Mouse (Mus musculus) heart, embryonic 15.5 days (tissue): ENCODE results near the gene Hipk1. TPM values are rescaled to one million over a fixed set of nuclear protein-coding genes. Genes with fewer than 3 reads are reported as not detected.
"Not testable (repeated sequence)": the region's sequence is repeated elsewhere in the genome, so short reads cannot be mapped to it uniquely, and the experiment has no call there.

Source experiments
- ATAC-seq: fragments of 200-750 bp; cut with Nextera tagmentation; replicated peaks from 2 replicates; pipeline ENCODE4 v1.8.0; 2017; ENCODE audit warnings: low read depth, moderate TSS enrichment; ENCODE audit not compliant: insufficient number of reproducible peaks, insufficient read depth, low FRiP score
- H3K27ac ChIP-seq: fragments of 300-500 bp; sonication (generic); 2 replicates; pipeline ENCODE4 v1.5.1; 2015; ENCODE audit warnings: mild to moderate bottlenecking, inconsistent platforms
- H3K27me3 ChIP-seq: fragments of 300-500 bp; sonication (generic); 2 replicates; pipeline ENCODE4 v1.6.1; 2015; ENCODE audit warnings: inconsistent platforms
- H3K36me3 ChIP-seq: fragments of 300-500 bp; sonication (generic); 2 replicates; pipeline ENCODE4 v1.6.1; 2015; ENCODE audit warnings: mild to moderate bottlenecking, inconsistent platforms
- H3K4me1 ChIP-seq: fragments of 300-500 bp; sonication (generic); replicated peaks from 2 replicates; pipeline ENCODE4 v1.6.1; 2015; ENCODE audit warnings: inconsistent platforms
- H3K4me2 ChIP-seq: fragments of 300-500 bp; sonication (generic); 2 replicates; pipeline ENCODE4 v1.6.1; 2015; ENCODE audit warnings: inconsistent platforms, mild to moderate bottlenecking, moderate library complexity
- H3K4me3 ChIP-seq: fragments of 300-500 bp; sonication (generic); 2 replicates; pipeline ENCODE4 v1.5.1; 2015; ENCODE audit warnings: mild to moderate bottlenecking, inconsistent platforms
- H3K9ac ChIP-seq: fragments of 300-500 bp; sonication (generic); 2 replicates; pipeline ENCODE4 v1.6.1; 2015; ENCODE audit warnings: mild to moderate bottlenecking, inconsistent platforms
- H3K9me3 ChIP-seq: fragments of 300-500 bp; sonication (generic); replicated peaks from 2 replicates; pipeline ENCODE4 v1.6.1; 2016; ENCODE audit warnings: inconsistent platforms
- WGBS: fragments of 180-500 bp; shearing (Covaris S2); methylation state at CpG from one replicate; pipeline ENCODE4 v1.1.7; 2015; ENCODE audit warnings: mixed read lengths; 5-methylcytosine and 5-hydroxymethylcytosine counted together
- polyA plus RNA-seq: library from polyadenylated mRNA; unstranded; fragments of >200 nt; fragmentation: Nextera tagmentation; extraction: Ambion mirVana; gene quantifications from 2 replicates; pipeline ENCODE4 v1.2.1, GENCODE M21; 2015

The Hipk1 gene
- polyA plus RNA-seq, result 8.9 and 10.6 TPM in 2 replicates

DNA sequence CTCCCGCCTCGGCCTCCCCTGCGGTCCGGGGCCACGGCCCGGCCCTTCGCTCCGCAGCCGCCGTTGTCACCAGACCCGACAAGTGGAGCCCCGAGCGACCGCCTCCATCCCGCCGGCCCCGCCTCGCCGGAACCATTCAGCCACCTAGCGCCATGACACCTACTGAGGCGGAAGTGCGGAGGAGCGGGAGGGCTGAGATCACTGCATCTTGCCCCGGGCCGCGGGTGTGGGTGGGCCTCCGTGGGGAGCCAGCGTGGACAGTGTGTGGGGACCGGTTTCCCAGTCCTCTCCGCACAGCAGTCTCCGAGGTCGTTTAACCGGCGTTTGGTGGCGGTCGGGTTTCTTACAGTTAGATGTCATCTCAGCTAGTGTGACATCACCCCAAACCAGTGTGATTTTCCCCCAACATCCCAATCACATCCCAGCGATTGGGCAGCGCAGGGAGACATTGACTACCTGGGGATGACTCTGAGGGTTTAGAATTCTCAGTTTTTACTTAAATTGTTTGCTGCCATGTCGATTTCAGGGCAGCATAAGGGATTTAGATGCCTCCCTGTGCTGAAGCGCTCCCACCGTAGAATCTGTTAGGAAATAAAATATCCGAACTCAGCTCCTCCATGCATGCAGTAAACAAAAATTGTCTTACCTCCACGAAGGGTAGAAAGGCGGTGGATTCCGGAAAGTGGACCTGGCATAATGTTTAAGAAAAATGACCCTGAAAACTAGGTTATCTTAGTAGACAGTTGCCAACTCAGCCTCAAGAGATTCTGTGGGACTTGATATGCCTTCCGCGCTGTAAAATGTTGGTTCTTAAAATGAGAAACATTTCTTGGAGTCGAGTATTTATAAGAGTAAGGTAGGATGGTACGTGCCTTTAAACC, at the start of gene Hipk1:
Gene Hipk1, minus strand, starts transcription at position 334 of the 881 bp plus-strand sequence.
- peak within 1 kb of the TSS; percentile 95 for H3K4me3 ChIP-seq
- ATAC-seq, result peak; percentile 93
- WGBS, result 9% methylated on average over 49 of the region's 49 CpGs
- no peaks in the 10 kb centered on the region for H3K36me3 ChIP-seq
- no peaks in the 10 kb centered on the region for H3K27me3 ChIP-seq
- peak within 1 kb of the TSS; percentile 73 for H3K4me2 ChIP-seq
- no peaks in the 10 kb centered on the region for H3K9me3 ChIP-seq
- H3K27ac ChIP-seq, result peak within 1 kb of the TSS; percentile 93
- H3K4me1 ChIP-seq, result peaks cover 29% of the 10 kb centered on the region
- peak within 1 kb of the TSS; percentile 98 for H3K9ac ChIP-seq

- H3K4me3 ChIP-seq, H3K4me1 ChIP-seq, H3K4me2 ChIP-seq, H3K27me3 ChIP-seq, H3K27ac ChIP-seq, H3K9ac ChIP-seq, H3K36me3 ChIP-seq, ATAC-seq, H3K9me3 ChIP-seq: not testable (repeated sequence)
- 83% methylated on average over 7 of the region's 7 CpGs for WGBS
Measured at GRCm38 (mm10) chr3:103840946-103841345, 49.6 kb upstream of the Hipk1 start.

DNA sequence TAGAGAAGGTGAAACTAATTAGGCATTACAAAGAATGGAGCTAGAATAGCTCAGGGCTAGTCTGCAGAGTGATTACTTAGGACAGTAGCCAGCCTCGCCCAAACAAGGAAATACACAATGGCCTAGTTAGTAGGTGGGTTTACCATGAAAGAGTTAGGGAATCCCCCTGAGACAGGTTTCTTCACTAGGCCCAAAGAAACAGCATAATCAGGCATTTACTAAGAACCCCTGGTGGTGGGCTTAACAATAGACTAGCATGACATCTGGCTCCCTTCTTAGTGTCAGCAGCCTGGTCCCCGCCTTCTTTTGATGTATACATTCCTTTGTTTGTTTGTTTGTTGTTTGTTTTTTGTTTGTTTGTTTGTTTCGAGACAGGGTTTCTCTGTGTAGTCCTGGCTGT, 48.8 kb upstream of the Hipk1 start:
- H3K9ac ChIP-seq, H3K27ac ChIP-seq, H3K27me3 ChIP-seq, H3K4me1 ChIP-seq, H3K9me3 ChIP-seq, ATAC-seq, H3K4me3 ChIP-seq, H3K36me3 ChIP-seq, H3K4me2 ChIP-seq: not testable (repeated sequence)
- 76% methylated on average over 3 of the region's 3 CpGs for WGBS

- Histone ChIP-seq H3K27ac (no peak overlapping the region), H3K4me2 (no peak overlapping the region), H3K27me3 (no peaks in the 10 kb centered on the region), H3K4me1 (no peaks in the 10 kb centered on the region), H3K4me3 (no peak overlapping the region), H3K9me3 (no peaks in the 10 kb centered on the region), H3K36me3 (no peaks in the 10 kb centered on the region), H3K9ac (no peak overlapping the region)
- ATAC-seq, result no peak
- WGBS, result 85% methylated on average over 6 of the region's 6 CpGs
Measured at GRCm38 (mm10) chr3:103839711-103840110, 48.3 kb upstream of the Hipk1 start.

DNA sequence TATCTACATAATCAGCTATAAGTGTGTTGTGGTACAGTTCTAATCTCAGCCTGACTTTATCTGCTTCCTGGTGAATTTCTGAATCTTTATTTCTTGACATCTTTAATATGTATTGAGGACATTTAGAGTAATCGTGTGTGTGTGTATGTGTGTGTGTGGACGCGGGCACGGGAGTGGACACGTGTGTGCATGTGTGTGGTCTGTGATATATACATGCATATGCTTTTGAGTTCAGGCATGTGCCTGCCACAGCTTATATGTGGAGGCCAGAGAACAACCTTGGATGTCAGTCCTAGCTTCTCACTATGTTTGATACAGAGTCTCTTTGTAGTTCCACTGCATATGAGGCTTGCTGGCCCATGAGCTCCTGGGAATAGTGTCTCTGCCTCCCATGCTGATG, 45.1 kb upstream of the Hipk1 start:
- H3K27me3 ChIP-seq, result no peaks in the 10 kb centered on the region
- no peak overlapping the region for H3K27ac ChIP-seq
- no peaks in the 10 kb centered on the region for H3K36me3 ChIP-seq
- H3K4me2 ChIP-seq, result no peak overlapping the region
- H3K4me1 ChIP-seq, result peaks cover 6% of the 10 kb centered on the region; the same call in 1 of the 2 replicates
- H3K4me3 ChIP-seq, result no peak overlapping the region
- WGBS, result 89% methylated on average over 5 of the region's 5 CpGs
- no peaks in the 10 kb centered on the region for H3K9me3 ChIP-seq
- no peak for ATAC-seq
- no peak overlapping the region for H3K9ac ChIP-seq

GRCm38 (mm10) chr3:103835951-103836310, 44.6 kb upstream of the Hipk1 start:
- no peak overlapping the region for H3K27ac ChIP-seq
- ATAC-seq, result no peak
- peaks cover 10% of the 10 kb centered on the region for H3K4me1 ChIP-seq
- no peaks in the 10 kb centered on the region for H3K36me3 ChIP-seq
- H3K9me3 ChIP-seq, result no peaks in the 10 kb centered on the region
- no peak overlapping the region for H3K9ac ChIP-seq
- no peaks in the 10 kb centered on the region for H3K27me3 ChIP-seq
- WGBS, result 73% methylated on average over 10 of the region's 10 CpGs
- H3K4me3 ChIP-seq, result no peak overlapping the region
- no peak overlapping the region for H3K4me2 ChIP-seq

- no peak overlapping the region for H3K27ac ChIP-seq
- H3K4me1 ChIP-seq, result peaks cover 10% of the 10 kb centered on the region
- no peak overlapping the region for H3K9ac ChIP-seq
- H3K36me3 ChIP-seq, result no peaks in the 10 kb centered on the region
- H3K27me3 ChIP-seq, result no peaks in the 10 kb centered on the region
- ATAC-seq, result no peak
- no peaks in the 10 kb centered on the region for H3K9me3 ChIP-seq
- WGBS, result 75% methylated on average over 6 of the region's 6 CpGs
- no peak overlapping the region for H3K4me3 ChIP-seq
- no peak overlapping the region for H3K4me2 ChIP-seq
Measured at GRCm38 (mm10) chr3:103835272-103835950, 44.0 kb upstream of the Hipk1 start.

- peaks cover 10% of the 10 kb centered on the region for H3K4me1 ChIP-seq
- no peak overlapping the region for H3K4me2 ChIP-seq
- H3K4me3 ChIP-seq, result no peak overlapping the region
- H3K9ac ChIP-seq, result no peak overlapping the region
- ATAC-seq, result no peak
- H3K9me3 ChIP-seq, result no peaks in the 10 kb centered on the region
- no peak overlapping the region for H3K27ac ChIP-seq
- whole genome bisulfite sequencing, result 86% methylated on average over 2 of the region's 2 CpGs
- H3K27me3 ChIP-seq, result no peaks in the 10 kb centered on the region
- H3K36me3 ChIP-seq, result no peaks in the 10 kb centered on the region
Measured at GRCm38 (mm10) chr3:103834001-103834400, 42.6 kb upstream of the Hipk1 start.

GRCm38 (mm10) chr3:103832426-103832825, 41.1 kb upstream of the Hipk1 start, which contains the start of gene Bcl2l15:
Gene Bcl2l15 (plus strand): TSS chr3:103832601.
- Histone ChIP-seq H3K36me3 (no peaks in the 10 kb centered on the region), H3K4me2 (no peak within 1 kb of the TSS), H3K9ac (no peak within 1 kb of the TSS), H3K4me3 (no peak within 1 kb of the TSS), H3K27me3 (no peaks in the 10 kb centered on the region), H3K9me3 (no peaks in the 10 kb centered on the region), H3K27ac (peak within 1 kb of the TSS; percentile 17; the same call in 1 of the 2 replicates), H3K4me1 (peaks cover 10% of the 10 kb centered on the region)
- ATAC-seq, result no peak

DNA sequence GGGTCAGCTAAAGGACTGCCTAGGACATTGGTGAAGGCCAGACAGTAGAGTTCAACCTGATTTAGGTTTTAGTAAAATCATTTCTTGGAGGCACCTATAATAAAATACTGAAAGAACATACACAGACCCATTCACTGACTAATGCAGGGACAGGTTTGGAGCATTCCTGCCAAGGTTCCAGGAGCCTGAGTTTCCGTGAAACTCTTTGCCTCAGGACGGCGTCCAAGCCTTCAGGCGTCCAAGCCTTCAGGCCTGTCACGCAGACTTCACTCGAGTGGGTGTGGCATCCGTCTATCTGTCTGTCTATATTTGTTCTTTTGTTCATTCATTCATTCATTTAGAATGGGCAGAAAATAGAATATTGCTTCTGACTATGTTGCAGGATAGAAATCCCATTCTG, 39.8 kb upstream of the Hipk1 start:
- ATAC-seq, result no peak
- WGBS, result 39% methylated on average over 7 of the region's 7 CpGs

GRCm38 (mm10) chr3:103830681-103831080, 39.3 kb upstream of the Hipk1 start:
- peak overlapping the region; percentile 17; the same call in 1 of the 2 replicates for H3K27ac ChIP-seq
- H3K4me2 ChIP-seq, result not testable (repeated sequence)

More for the DNA sequence above, 39.8 kb upstream of the Hipk1 start:
- Histone ChIP-seq H3K9me3 (no peaks in the 10 kb centered on the region), H3K9ac (no peak overlapping the region), H3K36me3 (no peaks in the 10 kb centered on the region), H3K4me3 (no peak overlapping the region), H3K4me1 (peaks cover 10% of the 10 kb centered on the region), H3K4me2 (no peak overlapping the region), H3K27me3 (no peaks in the 10 kb centered on the region), H3K27ac (peak overlapping the region; percentile 17; the same call in 1 of the 2 replicates)

More at GRCm38 (mm10) chr3:103830681-103831080, 39.3 kb upstream of the Hipk1 start:
- peaks cover 10% of the 10 kb centered on the region for H3K4me1 ChIP-seq
- H3K4me3 ChIP-seq, H3K9me3 ChIP-seq, H3K36me3 ChIP-seq, ATAC-seq, H3K9ac ChIP-seq, H3K27me3 ChIP-seq: not testable (repeated sequence)
- 64% methylated on average over 1 of the region's 1 CpGs for WGBS
